Mouse (Mus musculus): Measurements from ENCODE around the gene Piga.

DNA sequence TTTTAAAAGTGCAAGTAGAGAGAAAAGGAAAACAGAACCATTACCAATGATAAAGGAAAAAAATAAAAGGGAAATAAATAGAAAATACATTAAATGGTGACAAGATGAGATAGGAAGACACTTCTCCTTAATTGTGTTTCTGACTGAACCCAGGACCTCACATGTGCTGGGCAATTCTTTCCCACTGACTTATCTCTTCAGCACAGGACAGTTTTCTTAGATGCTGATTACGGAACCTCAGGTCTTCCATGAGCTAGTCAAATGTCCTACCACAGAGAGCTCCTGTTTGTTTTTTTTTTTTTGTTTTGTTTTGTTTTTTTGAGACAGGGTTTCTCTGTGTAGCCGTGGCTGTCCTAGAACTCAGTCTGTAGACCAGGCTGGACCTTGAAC is 28.1 kb downstream of the Piga start:
- TF ChIP-seq CTCF (conservative IDR thresholded peaks at IDR 0.05 in 1 of 2, IDR thresholded peaks at IDR 0.05 in 1 of 2; ENCODE audit: low read depth in 2 of 2, low read length in 2 of 2), result no peak
- TF ChIP-seq MEF2A (IDR thresholded peaks at IDR 0.05; ENCODE audit: borderline replicate concordance, low read depth, low read length), result no peak
- no peak for TF ChIP-seq EP300 (IDR thresholded peaks at IDR 0.05; ENCODE audit: low read length)
- TF ChIP-seq MAFK (IDR thresholded peaks at IDR 0.05; ENCODE audit: insufficient replicate concordance, low read length), result no peak
- no peak for TF ChIP-seq POLR2A (IDR thresholded peaks at IDR 0.05; ENCODE audit: low read depth, low read length)
- TF ChIP-seq MAX (IDR thresholded peaks at IDR 0.05; ENCODE audit: low read length), result no peak
- TF ChIP-seq BHLHE40 (IDR thresholded peaks at IDR 0.05; ENCODE audit: low read depth, low read length), result no peak

Measured in CH12.LX (cell line).